In genomic region chr8:119575366-119575726, GRCm38 (mm10) we compare ENCODE assay signal across 7 mouse cellular contexts. TPM values are rescaled to one million over a fixed set of nuclear protein-coding genes. Genes with fewer than 3 reads are reported as not detected.
DNase-seq lines count a peak whose midpoint lies in the region; ATAC-seq and TF ChIP-seq lines count a peak whose summit lies in the region.

No protein-coding gene starts in this region.

- 3% methylated on average over 16 of the region's 16 CpGs for WGBS in forebrain, embryonic 12.5 days
- 5% methylated on average over 16 of the region's 16 CpGs for WGBS in limb, embryonic 14.5 days
- WGBS in stomach, embryonic 16.5 days = 2% methylated on average over 16 of the region's 16 CpGs

- peak overlapping the region; percentile 95 for H3K4me3 ChIP-seq in megakaryocyte, embryonic 14.5 days (replicated peaks)
- peak overlapping the region; percentile 87 for H3K4me3 ChIP-seq in forebrain, embryonic 12.5 days (replicated peaks)
- peak overlapping the region; percentile 76 for H3K4me3 ChIP-seq in limb, embryonic 14.5 days (replicated peaks; ENCODE audit: low read length)
- peak overlapping the region; percentile 75 for H3K4me3 ChIP-seq in stomach, embryonic 16.5 days (replicated peaks; ENCODE audit: low read length)

- H3K27me3 ChIP-seq in megakaryocyte, embryonic 14.5 days (replicated peaks) = peaks cover 32% of the 10 kb centered on the region
- peaks cover 28% of the 10 kb centered on the region for H3K27me3 ChIP-seq in forebrain, embryonic 12.5 days
- H3K27me3 ChIP-seq in limb, embryonic 14.5 days (ENCODE audit: control insufficient read depth, insufficient read depth, low read length) = 0 out of 2 replicates have a peak, but pooled peaks cover 6% of the 10 kb centered on the region
- H3K27me3 ChIP-seq in stomach, embryonic 16.5 days (ENCODE audit: control insufficient read depth, insufficient read depth, low read length) = no peaks in the 10 kb centered on the region

- H3K27ac ChIP-seq in forebrain, embryonic 12.5 days = no peak overlapping the region
- H3K27ac ChIP-seq in limb, embryonic 14.5 days (replicated peaks; ENCODE audit: low read depth, low read length) = no peak overlapping the region
- H3K27ac ChIP-seq in stomach, embryonic 16.5 days (ENCODE audit: low read length) = no peak overlapping the region

- peaks cover 65% of the 10 kb centered on the region for H3K4me1 ChIP-seq in megakaryocyte, embryonic 14.5 days
- peaks cover 19% of the 10 kb centered on the region for H3K4me1 ChIP-seq in forebrain, embryonic 12.5 days
- H3K4me1 ChIP-seq in limb, embryonic 14.5 days (ENCODE audit: control insufficient read depth, insufficient read depth, low read length) = peaks cover 7% of the 10 kb centered on the region; the same call in 1 of the 2 replicates
- peaks cover 15% of the 10 kb centered on the region for H3K4me1 ChIP-seq in stomach, embryonic 16.5 days (ENCODE audit: control insufficient read depth, insufficient read depth, low read length)

- peak overlapping the region; percentile 91 for H3K4me2 ChIP-seq in forebrain, embryonic 12.5 days
- H3K4me2 ChIP-seq in limb, embryonic 14.5 days (replicated peaks; ENCODE audit: low read depth, low read length, severe bottlenecking) = peak overlapping the region; percentile 91
- H3K4me2 ChIP-seq in stomach, embryonic 16.5 days (ENCODE audit: low read depth, low read length) = peak overlapping the region; percentile 89

- DNase-seq in limb, embryonic 14.5 days (ENCODE audit: low spot score) = no peak
- DNase-seq in gastrocnemius, postnatal 36 days = no peak
- no peak for DNase-seq in cerebellum, postnatal 14 days

- intact Hi-C loops in gastrocnemius, postnatal 36 days (cut with DNase I) = no loop called here

- peaks cover 12% of the 10 kb centered on the region for H3K36me3 ChIP-seq in megakaryocyte, embryonic 14.5 days (replicated peaks; ENCODE audit: low read length)
- H3K36me3 ChIP-seq in forebrain, embryonic 12.5 days (replicated peaks) = no peaks in the 10 kb centered on the region
- H3K36me3 ChIP-seq in limb, embryonic 14.5 days (ENCODE audit: control insufficient read depth, insufficient read depth, low read length) = no peaks in the 10 kb centered on the region
- H3K36me3 ChIP-seq in stomach, embryonic 16.5 days (ENCODE audit: control insufficient read depth, insufficient read depth, low read length) = no peaks in the 10 kb centered on the region

- TF ChIP-seq POLR2A in limb, embryonic 14.5 days (IDR thresholded peaks at IDR 0.05; ENCODE audit: borderline replicate concordance, extremely low read depth, insufficient read depth, insufficient read length) = no peak

- H3K9me3 ChIP-seq in megakaryocyte, embryonic 14.5 days = no peaks in the 10 kb centered on the region
- no peaks in the 10 kb centered on the region for H3K9me3 ChIP-seq in forebrain, embryonic 12.5 days
- H3K9me3 ChIP-seq in limb, embryonic 14.5 days (ENCODE audit: control insufficient read depth, low read length) = no peaks in the 10 kb centered on the region
- H3K9me3 ChIP-seq in stomach, embryonic 16.5 days (replicated peaks; ENCODE audit: control insufficient read depth, low read length) = no peaks in the 10 kb centered on the region

- no peak for ATAC-seq in megakaryocyte, adult 5-6 weeks (ENCODE audit: poor library complexity, severe bottlenecking)
- peak; percentile 69 for ATAC-seq in forebrain, embryonic 12.5 days (ENCODE audit: low FRiP score)
- 0 out of 2 replicates have a peak, but pooled peaks have one; percentile 1 for ATAC-seq in limb, embryonic 14.5 days (ENCODE audit: low FRiP score, low read depth)
- no peak for ATAC-seq in stomach, embryonic 16.5 days (ENCODE audit: insufficient read depth, low FRiP score)

- H3K9ac ChIP-seq in forebrain, embryonic 12.5 days = peak overlapping the region; percentile 88
- peak overlapping the region; percentile 8; the same call in 1 of the 2 replicates for H3K9ac ChIP-seq in limb, embryonic 14.5 days (ENCODE audit: low read depth, low read length, severe bottlenecking)
- H3K9ac ChIP-seq in stomach, embryonic 16.5 days (ENCODE audit: low read length) = peak overlapping the region; percentile 81

RNA-seq across cellular contexts. Expression of gene Dnaaf1, which starts 0.3 kb away (rescaled TPM):
- polyA plus RNA-seq in megakaryocyte, embryonic 14.5 days (2012; ENCODE audit: insufficient read depth, low replicate concordance) = not detected in 2 replicates
- total RNA-seq in megakaryocyte, adult 5-6 weeks (2015) = not detected in 2 replicates
- total RNA-seq in megakaryocyte, adult 5-6 weeks (2017) = 0.33 TPM in 1 of 2 replicates, not detected in the other
- 0.21 and 0.26 TPM in 2 replicates for polyA plus RNA-seq in forebrain, embryonic 12.5 days (2016; fragmentation: Nextera tagmentation; extraction: Ambion mirVana)
- polyA plus RNA-seq in limb, embryonic 14.5 days (2012; rRNA removed) = 0.04 and 0.06 TPM in 2 replicates
- not detected in 2 replicates for polyA plus RNA-seq in limb, embryonic 14.5 days (2014; fragmentation: Nextera tagmentation; extraction: Ambion mirVana)
- 0.30 and 0.66 TPM in 2 replicates for polyA plus RNA-seq in stomach, embryonic 16.5 days (2015; fragmentation: Nextera tagmentation; extraction: Ambion mirVana)
- total RNA-seq in gastrocnemius, postnatal 36 days (2021) = not detected

RNA-seq across cellular contexts. Expression of gene Hsdl1, which starts 0.4 kb away (rescaled TPM):
- 24.5 and 29.2 TPM in 2 replicates for polyA plus RNA-seq in megakaryocyte, embryonic 14.5 days (2012; ENCODE audit: insufficient read depth, low replicate concordance)
- 9.1 and 11.5 TPM in 2 replicates for total RNA-seq in megakaryocyte, adult 5-6 weeks (2015)
- total RNA-seq in megakaryocyte, adult 5-6 weeks (2017) = 32.3 and 40.9 TPM in 2 replicates
- polyA plus RNA-seq in forebrain, embryonic 12.5 days (2016; fragmentation: Nextera tagmentation; extraction: Ambion mirVana) = 97.2 and 102 TPM in 2 replicates
- polyA plus RNA-seq in limb, embryonic 14.5 days (2012; rRNA removed) = 15.5 and 17.2 TPM in 2 replicates
- 31.3 and 34.2 TPM in 2 replicates for polyA plus RNA-seq in limb, embryonic 14.5 days (2014; fragmentation: Nextera tagmentation; extraction: Ambion mirVana)
- 31.0 and 39.2 TPM in 2 replicates for polyA plus RNA-seq in stomach, embryonic 16.5 days (2015; fragmentation: Nextera tagmentation; extraction: Ambion mirVana)
- total RNA-seq in gastrocnemius, postnatal 36 days (2021) = 10 to 100 TPM; 14.0 to 14.9 TPM

RNA-seq across cellular contexts. Expression of gene Mbtps1, which starts 16.8 kb away (rescaled TPM):
- 27.0 and 63.9 TPM in 2 replicates for polyA plus RNA-seq in megakaryocyte, embryonic 14.5 days (2012; ENCODE audit: insufficient read depth, low replicate concordance)
- total RNA-seq in megakaryocyte, adult 5-6 weeks (2015) = 27.4 and 32.8 TPM in 2 replicates
- total RNA-seq in megakaryocyte, adult 5-6 weeks (2017) = 28.5 and 33.7 TPM in 2 replicates
- polyA plus RNA-seq in forebrain, embryonic 12.5 days (2016; fragmentation: Nextera tagmentation; extraction: Ambion mirVana) = 89.7 and 92.4 TPM in 2 replicates
- polyA plus RNA-seq in limb, embryonic 14.5 days (2012; rRNA removed) = 155 and 179 TPM in 2 replicates
- polyA plus RNA-seq in limb, embryonic 14.5 days (2014; fragmentation: Nextera tagmentation; extraction: Ambion mirVana) = 122 and 125 TPM in 2 replicates
- 108 and 115 TPM in 2 replicates for polyA plus RNA-seq in stomach, embryonic 16.5 days (2015; fragmentation: Nextera tagmentation; extraction: Ambion mirVana)
- total RNA-seq in gastrocnemius, postnatal 36 days (2021) = 10 to 100 TPM; 24.0 to 29.0 TPM

RNA-seq across cellular contexts. Expression of gene Taf1c, which starts 29.7 kb away (rescaled TPM):
- 17.5 and 54.6 TPM in 2 replicates for polyA plus RNA-seq in megakaryocyte, embryonic 14.5 days (2012; ENCODE audit: insufficient read depth, low replicate concordance)
- total RNA-seq in megakaryocyte, adult 5-6 weeks (2015) = 2.5 and 3.1 TPM in 2 replicates
- 5.5 and 5.8 TPM in 2 replicates for total RNA-seq in megakaryocyte, adult 5-6 weeks (2017)
- polyA plus RNA-seq in forebrain, embryonic 12.5 days (2016; fragmentation: Nextera tagmentation; extraction: Ambion mirVana) = 14.7 and 15.9 TPM in 2 replicates
- 18.4 and 28.4 TPM in 2 replicates for polyA plus RNA-seq in limb, embryonic 14.5 days (2012; rRNA removed)
- 11.3 and 13.0 TPM in 2 replicates for polyA plus RNA-seq in limb, embryonic 14.5 days (2014; fragmentation: Nextera tagmentation; extraction: Ambion mirVana)
- polyA plus RNA-seq in stomach, embryonic 16.5 days (2015; fragmentation: Nextera tagmentation; extraction: Ambion mirVana) = 11.0 and 11.3 TPM in 2 replicates
- 1 to 10 TPM; 4.0 to 4.8 TPM for total RNA-seq in gastrocnemius, postnatal 36 days (2021)

RNA-seq across cellular contexts. Expression of gene Adad2, which starts 37.2 kb away (rescaled TPM):
- not detected in 2 replicates for polyA plus RNA-seq in megakaryocyte, embryonic 14.5 days (2012; ENCODE audit: insufficient read depth, low replicate concordance)
- total RNA-seq in megakaryocyte, adult 5-6 weeks (2015) = not detected in 2 replicates
- total RNA-seq in megakaryocyte, adult 5-6 weeks (2017) = not detected in 2 replicates
- polyA plus RNA-seq in forebrain, embryonic 12.5 days (2016; fragmentation: Nextera tagmentation; extraction: Ambion mirVana) = 0.09 and 0.13 TPM in 2 replicates
- 0.38 and 0.41 TPM in 2 replicates for polyA plus RNA-seq in limb, embryonic 14.5 days (2012; rRNA removed)
- polyA plus RNA-seq in limb, embryonic 14.5 days (2014; fragmentation: Nextera tagmentation; extraction: Ambion mirVana) = 0.10 TPM in 1 of 2 replicates, not detected in the other
- polyA plus RNA-seq in stomach, embryonic 16.5 days (2015; fragmentation: Nextera tagmentation; extraction: Ambion mirVana) = 0.06 TPM in 1 of 2 replicates, not detected in the other
- total RNA-seq in gastrocnemius, postnatal 36 days (2021) = under 1 TPM; 0.17 to 0.20 TPM

Comparison
In these comparisons a context has a peak if more than half of its experiments do, and no peak if none do; other contexts are left out.
1. ATAC-seq: peak in forebrain, embryonic 12.5 days (single experiment) and limb, embryonic 14.5 days (single experiment); none in megakaryocyte, adult 5-6 weeks (single experiment) and stomach, embryonic 16.5 days (single experiment).
2. H3K9ac ChIP-seq: peak in every context shown above with its lines; median percentile 88 in forebrain, embryonic 12.5 days; 81 in stomach, embryonic 16.5 days; 8 in limb, embryonic 14.5 days.
3. Peak in every context shown above with its lines, with median percentiles within 50 percentile points of each other: H3K4me3 ChIP-seq and H3K4me2 ChIP-seq.